Mouse (Mus musculus): ENCODE data around the gene Nfia. TPM values are rescaled to one million over a fixed set of nuclear protein-coding genes. Genes with fewer than 3 reads are reported as not detected.

Nfia gene
- polyA plus RNA-seq, 1 experiment: 0.02 TPM

- no peak overlapping the region for H3K4me3 ChIP-seq (replicated peaks)
- H3K4me1 ChIP-seq: no peaks in the 10 kb centered on the region
- no peak for TF ChIP-seq GATA1 (IDR thresholded peaks at IDR 0.05; ENCODE audit: borderline replicate concordance, low read length)
- no peak for TF ChIP-seq FLI1 (IDR thresholded peaks at IDR 0.05; ENCODE audit: low read length)
- H3K36me3 ChIP-seq (replicated peaks; ENCODE audit: low read length): no peaks in the 10 kb centered on the region
- H3K9me3 ChIP-seq: peaks cover 12% of the 10 kb centered on the region
- peaks cover 1% of the 10 kb centered on the region for H3K27me3 ChIP-seq (replicated peaks)
Measured at GRCm38 (mm10) chr4:98130798-98131197, 358.3 kb downstream of the Nfia start.

GRCm38 (mm10) chr4:98134027-98134426 lies 361.5 kb downstream of the Nfia start:
- peaks cover 8% of the 10 kb centered on the region for H3K9me3 ChIP-seq

GRCm38 (mm10) chr4:98136072-98136471 lies 363.5 kb downstream of the Nfia start:
- no peaks in the 10 kb centered on the region for H3K27me3 ChIP-seq (replicated peaks)
- no peaks in the 10 kb centered on the region for H3K36me3 ChIP-seq (replicated peaks; ENCODE audit: low read length)
- peaks cover 4% of the 10 kb centered on the region for H3K9me3 ChIP-seq
- H3K4me3 ChIP-seq (replicated peaks): no peak overlapping the region
- no peaks in the 10 kb centered on the region for H3K4me1 ChIP-seq
- TF ChIP-seq FLI1 (IDR thresholded peaks at IDR 0.05; ENCODE audit: low read length) (no peak), GATA1 (IDR thresholded peaks at IDR 0.05; ENCODE audit: borderline replicate concordance, low read length) (no peak)

More at GRCm38 (mm10) chr4:98134027-98134426, 361.5 kb downstream of the Nfia start:
- TF ChIP-seq GATA1 (IDR thresholded peaks at IDR 0.05; ENCODE audit: borderline replicate concordance, low read length) (no peak), FLI1 (IDR thresholded peaks at IDR 0.05; ENCODE audit: low read length) (no peak)
- H3K27me3 ChIP-seq (replicated peaks): peaks cover 1% of the 10 kb centered on the region
- no peaks in the 10 kb centered on the region for H3K36me3 ChIP-seq (replicated peaks; ENCODE audit: low read length)
- H3K4me1 ChIP-seq: no peaks in the 10 kb centered on the region
- H3K4me3 ChIP-seq (replicated peaks): no peak overlapping the region

- Histone ChIP-seq H3K36me3 (replicated peaks; ENCODE audit: low read length) (no peaks in the 10 kb centered on the region), H3K9me3 (no peaks in the 10 kb centered on the region), H3K4me1 (no peaks in the 10 kb centered on the region), H3K27me3 (replicated peaks) (peaks cover 1% of the 10 kb centered on the region), H3K4me3 (replicated peaks) (no peak overlapping the region)
- TF ChIP-seq GATA1 (IDR thresholded peaks at IDR 0.05; ENCODE audit: borderline replicate concordance, low read length): no peak
- no peak for TF ChIP-seq FLI1 (IDR thresholded peaks at IDR 0.05; ENCODE audit: low read length)
Measured at GRCm38 (mm10) chr4:98142879-98143436, 370.4 kb downstream of the Nfia start.

- Histone ChIP-seq H3K4me3 (replicated peaks) (no peak overlapping the region), H3K27me3 (replicated peaks) (no peaks in the 10 kb centered on the region), H3K4me1 (no peaks in the 10 kb centered on the region), H3K36me3 (replicated peaks; ENCODE audit: low read length) (no peaks in the 10 kb centered on the region), H3K9me3 (peaks cover 10% of the 10 kb centered on the region; the same call in 1 of the 2 replicates)
- TF ChIP-seq GATA1 (IDR thresholded peaks at IDR 0.05; ENCODE audit: borderline replicate concordance, low read length) (no peak), FLI1 (IDR thresholded peaks at IDR 0.05; ENCODE audit: low read length) (no peak)
Measured at GRCm38 (mm10) chr4:98150576-98150975, 378.0 kb downstream of the Nfia start.

GRCm38 (mm10) chr4:98157921-98158320 lies 385.4 kb downstream of the Nfia start:
- H3K36me3 ChIP-seq (replicated peaks; ENCODE audit: low read length): no peaks in the 10 kb centered on the region
- TF ChIP-seq FLI1 (IDR thresholded peaks at IDR 0.05; ENCODE audit: low read length): no peak
- no peak for TF ChIP-seq GATA1 (IDR thresholded peaks at IDR 0.05; ENCODE audit: borderline replicate concordance, low read length)
- H3K4me3 ChIP-seq (replicated peaks): no peak overlapping the region
- peaks cover 7% of the 10 kb centered on the region; the same call in 1 of the 2 replicates for H3K9me3 ChIP-seq
- H3K27me3 ChIP-seq (replicated peaks): no peaks in the 10 kb centered on the region
- H3K4me1 ChIP-seq: no peaks in the 10 kb centered on the region

- Histone ChIP-seq H3K27me3 (replicated peaks) (no peaks in the 10 kb centered on the region), H3K4me3 (replicated peaks) (no peak overlapping the region), H3K4me1 (peaks cover 4% of the 10 kb centered on the region; the same call in 1 of the 2 replicates), H3K9me3 (no peaks in the 10 kb centered on the region), H3K36me3 (replicated peaks; ENCODE audit: low read length) (no peaks in the 10 kb centered on the region)
- TF ChIP-seq GATA1 (IDR thresholded peaks at IDR 0.05; ENCODE audit: borderline replicate concordance, low read length): no peak
- no peak for TF ChIP-seq FLI1 (IDR thresholded peaks at IDR 0.05; ENCODE audit: low read length)
Measured at GRCm38 (mm10) chr4:98166379-98166778, 393.8 kb downstream of the Nfia start.

Other genes with a start within 250 kb of the Nfia start
- gene E130114P18Rik, start 5.3 kb downstream of the Nfia start, polyA plus RNA-seq (2012; ENCODE audit: insufficient read depth, low replicate concordance): not detected in 2 replicates